Mouse (Mus musculus) gastrocnemius, postnatal 25 days (tissue): ENCODE data around the gene Smpdl3a. TPM values are rescaled to one million over a fixed set of nuclear protein-coding genes. Genes with fewer than 3 reads are reported as not detected.

Source experiments
- DNase-seq: peaks from one replicate; pipeline ENCODE4 v3.0.0; 2022
- long read RNA-seq, 2 experiments: library from polyadenylated mRNA; stranded (forward); transcript quantifications; one replicate each; pipeline ENCODE4 v2.0.0; 2021
- total RNA-seq, 2 experiments: library from RNA; stranded (reverse); gene quantifications; 1 replicate in 1 of 2; 2 replicates in 1 of 2; pipeline ENCODE4 v1.2.3; 2021

Smpdl3a gene
- 10 to 100 TPM; 37.6 to 47.7 TPM for total RNA-seq
- long read RNA-seq, experiment 1, transcript Smpdl3a-201 (8 exons, 1,961 nt): major isoform, 41 of 56 reads
- long read RNA-seq, experiment 1, partial matches to known transcripts: 6 of 56 reads
- long read RNA-seq, experiment 1, other reads (novel, unspliced or antisense): 9 of 56 reads
- long read RNA-seq, experiment 2, transcript Smpdl3a-201 (8 exons, 1,961 nt): major isoform, 64 of 83 reads
- long read RNA-seq, experiment 2, partial matches to known transcripts: 6 of 83 reads
- long read RNA-seq, experiment 2, other reads (novel, unspliced or antisense): 13 of 83 reads

DNA sequence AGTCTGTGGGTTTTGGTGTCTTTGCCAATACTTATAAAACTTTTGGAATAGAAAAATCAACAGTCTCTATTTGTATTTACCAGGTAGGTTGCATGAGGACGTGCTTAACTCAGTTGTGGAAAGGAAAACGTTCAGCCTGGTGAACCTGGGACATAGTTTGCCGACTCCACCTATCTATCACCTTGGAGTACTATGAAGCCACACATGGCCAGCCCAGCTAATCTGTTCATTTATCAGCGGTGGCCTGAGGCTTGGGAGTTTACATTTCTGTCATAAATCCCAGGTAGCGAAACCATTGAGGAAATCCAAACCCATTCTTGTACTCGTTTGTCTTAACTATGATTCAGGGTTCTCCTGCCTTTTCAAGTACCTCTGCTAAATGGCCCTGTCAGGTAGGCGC lies at the start of gene Smpdl3a:
Smpdl3a (plus strand) TSS at position 318 of the 400 bp plus-strand sequence.
- no peak for DNase-seq

DNA sequence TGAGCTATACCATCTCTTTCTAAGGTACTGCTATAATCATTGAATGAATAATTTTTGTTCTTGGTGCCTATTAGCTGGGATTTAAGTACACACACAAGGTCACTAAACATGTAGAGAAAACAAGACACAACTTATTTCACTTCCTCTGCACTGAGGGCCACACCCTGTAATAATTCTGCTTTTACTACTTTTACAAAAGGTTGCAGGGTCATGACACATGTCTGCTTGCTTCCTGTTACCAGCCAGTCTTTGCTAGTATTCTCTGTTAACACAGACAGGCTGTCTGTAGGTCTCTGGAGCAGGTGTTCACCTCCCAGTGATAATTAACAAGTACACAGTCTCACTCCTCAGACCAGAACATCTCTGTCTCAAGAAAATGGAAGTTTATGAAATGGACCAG lies 48.7 kb upstream of the Smpdl3a start:
- DNase-seq: no peak

DNA sequence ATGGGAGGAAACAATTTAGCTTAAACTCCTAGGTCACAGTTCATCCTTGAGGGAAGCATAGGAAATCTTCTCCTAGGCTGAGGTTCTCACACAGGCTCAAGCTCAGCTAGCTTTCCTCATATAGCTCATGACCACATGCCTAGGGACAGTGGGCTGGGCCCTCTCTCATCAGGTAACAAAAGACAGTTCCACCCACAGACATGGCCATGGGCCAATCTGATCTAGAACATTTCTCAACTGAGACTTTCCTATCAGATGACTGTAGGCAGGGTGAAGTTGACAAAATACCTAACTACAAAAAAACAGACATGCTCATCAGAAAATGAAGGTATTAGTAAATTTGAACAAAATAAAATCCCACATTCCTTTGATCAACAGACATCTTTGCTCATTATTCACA lies 47.0 kb upstream of the Smpdl3a start:
- DNase-seq: no peak

DNA sequence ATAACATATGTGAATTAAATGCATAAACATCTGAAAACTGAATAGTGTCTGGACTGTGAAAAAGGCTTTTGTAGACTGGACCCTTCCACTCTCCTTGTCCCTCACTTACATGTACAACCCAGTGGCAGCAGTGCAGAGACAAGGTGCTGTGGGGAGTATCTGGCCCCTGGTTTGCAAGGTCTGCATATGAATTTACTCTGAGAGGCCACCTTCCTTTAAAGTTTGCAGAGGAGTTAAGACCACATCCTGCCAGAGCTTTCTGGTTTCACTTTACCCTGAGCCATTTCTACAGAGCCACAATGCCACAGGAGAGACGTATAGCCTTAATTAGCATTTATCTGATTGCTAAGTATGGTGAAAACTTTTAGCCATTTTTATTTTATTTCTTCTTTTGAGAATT lies 40.8 kb upstream of the Smpdl3a start:
- no peak for DNase-seq

DNA sequence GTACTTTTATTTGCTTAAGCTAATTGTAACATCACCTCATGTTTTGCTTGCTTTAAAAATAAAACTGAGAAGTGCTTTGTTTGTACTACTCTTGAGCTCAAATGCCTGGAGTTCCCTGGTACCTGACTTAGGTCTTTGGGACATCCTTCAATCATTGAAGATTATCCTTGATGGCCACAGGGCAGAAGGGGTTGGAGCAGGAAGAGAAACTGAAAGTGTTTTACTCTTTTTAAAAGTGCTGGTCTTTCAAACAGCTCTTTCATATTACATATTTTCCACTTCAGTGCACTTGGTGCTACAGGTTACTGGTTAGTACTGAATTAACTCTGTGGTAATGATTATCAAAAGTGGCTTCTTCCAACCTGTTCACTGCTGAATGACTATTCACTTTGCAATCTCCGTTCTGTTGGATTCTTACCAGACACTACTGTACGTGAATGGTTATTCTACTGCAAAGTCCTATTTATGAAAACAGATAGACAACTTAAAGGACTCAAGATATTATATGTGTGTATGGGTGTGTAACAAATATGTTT lies 38.9 kb upstream of the Smpdl3a start:
- DNase-seq: no peak

DNA sequence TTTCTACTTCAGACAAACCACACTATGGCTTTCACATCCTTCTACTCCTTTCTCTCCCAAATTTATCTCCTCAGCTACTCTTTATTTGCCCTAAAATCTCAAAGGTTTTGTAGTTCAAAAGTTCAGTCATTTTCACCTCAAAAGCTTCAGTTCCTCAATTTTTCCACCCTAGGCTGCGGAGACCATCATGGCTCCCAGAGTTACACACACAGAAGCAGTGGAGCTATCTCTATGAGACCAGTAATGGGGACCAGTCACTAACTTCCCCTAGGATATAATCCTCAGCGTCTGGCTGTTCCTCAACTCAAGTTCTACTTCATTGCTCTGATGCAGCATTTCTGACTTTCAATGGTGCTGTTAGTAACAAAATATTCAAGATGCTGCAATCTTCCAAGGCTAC lies 35.1 kb upstream of the Smpdl3a start:
- DNase-seq: no peak

DNA sequence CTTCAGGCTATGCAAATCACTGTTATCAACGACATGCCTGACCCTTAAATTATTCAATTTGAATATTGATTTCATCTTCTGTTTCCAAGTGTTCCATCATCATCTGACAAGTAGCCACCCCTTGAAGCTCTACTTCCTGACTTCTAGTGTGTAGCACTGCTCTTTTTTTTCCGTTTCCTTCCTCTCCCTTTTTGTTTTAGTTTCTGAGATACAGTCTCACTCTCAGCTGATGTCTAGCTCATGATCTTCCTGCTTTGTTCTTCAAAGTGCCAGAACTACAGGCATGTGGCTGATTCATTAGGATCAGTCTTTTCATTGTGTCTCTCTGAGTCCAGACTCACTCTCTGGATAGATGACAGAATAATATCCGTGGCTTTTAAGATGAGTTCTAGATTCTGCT lies 33.4 kb upstream of the Smpdl3a start:
- no peak for DNase-seq

DNA sequence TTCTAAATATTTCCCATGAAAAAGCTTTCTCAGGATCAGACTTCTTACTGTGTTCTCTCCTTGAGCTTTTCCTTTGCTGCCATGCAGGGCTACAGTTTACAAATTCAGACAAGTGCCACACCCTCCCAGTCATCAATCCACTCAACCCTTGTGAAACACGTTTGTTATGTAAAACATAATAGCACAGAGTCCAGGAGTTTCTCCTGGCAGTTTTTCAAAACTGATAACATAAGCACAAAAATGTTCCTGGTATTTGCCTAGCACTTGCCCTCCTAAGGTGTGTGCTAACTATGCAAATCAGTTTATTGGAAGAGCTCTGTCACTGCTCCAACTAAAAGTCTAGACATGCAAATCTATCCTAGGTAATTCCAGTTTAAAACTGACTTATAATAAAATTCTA lies 31.1 kb upstream of the Smpdl3a start:
- DNase-seq: no peak

DNA sequence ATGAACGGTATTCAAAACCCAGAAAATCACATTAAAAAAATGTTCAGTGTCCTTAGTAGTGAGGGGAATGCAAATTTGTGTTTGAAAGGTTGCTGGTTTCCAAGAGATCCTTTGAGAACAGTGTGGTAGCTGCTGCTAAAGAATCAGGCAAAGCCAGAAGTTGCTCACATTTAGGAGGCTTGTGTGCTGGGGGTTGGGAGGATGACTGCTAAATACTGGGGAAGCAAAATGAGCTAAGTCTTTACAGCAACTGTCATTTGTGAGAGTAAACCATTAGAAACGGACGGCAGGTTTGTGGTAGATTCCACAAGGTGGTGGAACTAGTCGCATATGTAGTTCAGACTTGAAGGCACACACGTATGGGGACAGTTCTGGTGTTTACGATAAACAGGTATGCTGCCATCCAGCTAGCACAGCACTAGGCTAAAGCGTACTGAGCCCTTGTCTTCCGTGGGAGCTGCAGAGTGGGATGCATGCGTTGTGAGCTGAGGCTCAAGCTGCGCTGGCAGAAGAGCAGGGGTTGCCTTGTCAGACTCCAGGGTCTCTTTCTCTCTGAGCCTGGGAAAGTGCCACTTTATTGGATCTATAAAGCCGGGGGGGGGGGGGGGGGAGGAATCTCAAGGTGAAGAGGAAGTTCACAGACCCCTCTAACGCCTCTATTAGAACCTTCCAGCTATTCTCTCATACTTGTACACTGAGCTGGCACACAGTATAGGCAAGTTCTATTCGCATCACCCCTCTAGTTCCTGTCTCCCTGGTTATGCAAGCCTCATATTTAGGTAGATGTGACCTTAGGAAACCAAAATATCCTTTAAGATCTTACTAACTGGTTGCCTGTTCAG lies 10.6 kb upstream of the Smpdl3a start:
- DNase-seq: no peak

DNA sequence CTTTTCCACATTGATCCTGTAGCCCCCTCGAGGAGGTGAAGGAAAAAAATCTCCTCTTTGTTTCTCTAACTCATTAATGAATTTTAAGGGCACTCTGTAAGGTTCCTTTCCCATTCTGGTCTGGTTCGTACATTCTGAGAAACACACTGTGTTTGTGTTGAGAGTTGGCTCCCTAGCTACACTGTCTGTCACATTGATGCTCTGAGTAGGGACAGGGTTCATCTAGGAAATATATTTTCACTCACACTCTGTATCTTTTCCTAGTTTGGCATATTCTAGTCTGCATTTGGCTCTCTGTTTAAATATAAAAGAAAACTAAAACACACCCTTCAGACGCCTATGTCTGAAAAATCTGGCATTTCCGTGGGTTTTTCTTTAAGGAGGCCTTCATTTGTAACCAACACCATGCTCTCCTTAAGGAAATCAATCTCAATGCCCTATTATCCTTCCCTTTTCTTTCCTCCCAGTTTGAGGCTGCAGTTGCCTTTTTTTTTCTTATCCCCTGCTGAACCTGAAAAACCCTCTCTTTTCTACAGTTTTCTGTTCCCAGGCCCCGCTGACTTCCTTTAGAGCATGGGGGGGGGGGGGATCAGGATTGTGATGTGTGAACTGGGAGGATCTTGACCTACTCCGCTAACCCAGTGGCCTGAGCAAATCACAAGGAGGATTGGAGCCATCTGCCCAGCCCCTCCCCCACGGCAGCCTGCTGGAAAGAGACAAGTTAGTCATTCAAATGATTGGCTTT lies 9.8 kb upstream of the Smpdl3a start:
- peak; percentile 29 for DNase-seq

DNA sequence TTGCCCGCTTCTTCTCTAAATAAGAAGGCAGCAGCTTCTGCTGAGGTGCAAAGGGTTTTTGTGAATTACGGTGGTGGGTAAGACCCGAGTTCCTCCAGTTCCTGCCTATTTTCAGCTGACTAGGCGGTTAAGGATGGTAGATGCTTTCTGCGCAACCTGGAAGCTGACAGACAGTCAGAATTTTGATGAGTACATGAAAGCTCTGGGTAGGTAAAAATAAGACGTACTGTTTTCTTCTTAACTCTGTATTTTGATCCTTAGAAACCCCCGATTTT lies 9.3 kb upstream of the Smpdl3a start, which contains the start of gene Fabp7:
Fabp7 (plus strand) TSS at position 6 of the 275 bp plus-strand sequence.
- DNase-seq: no peak

DNA sequence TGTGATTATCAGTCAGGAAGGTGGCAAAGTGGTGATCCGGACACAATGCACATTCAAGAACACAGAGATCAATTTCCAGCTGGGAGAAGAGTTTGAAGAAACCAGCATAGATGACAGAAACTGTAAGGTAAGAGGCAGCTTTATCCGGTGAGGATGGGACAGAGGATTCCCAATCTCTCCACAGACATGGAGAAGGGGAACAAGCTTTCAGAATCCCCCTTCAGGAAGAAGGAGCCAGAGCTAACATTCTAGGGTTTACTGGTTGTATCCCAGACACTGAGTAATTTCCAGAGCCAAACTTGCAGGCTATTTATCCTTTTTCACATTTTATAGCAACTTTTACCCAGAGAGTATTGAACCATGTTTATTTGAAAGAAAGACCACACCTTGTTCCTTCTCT lies 8.6 kb upstream of the Smpdl3a start:
- no peak for DNase-seq

DNA sequence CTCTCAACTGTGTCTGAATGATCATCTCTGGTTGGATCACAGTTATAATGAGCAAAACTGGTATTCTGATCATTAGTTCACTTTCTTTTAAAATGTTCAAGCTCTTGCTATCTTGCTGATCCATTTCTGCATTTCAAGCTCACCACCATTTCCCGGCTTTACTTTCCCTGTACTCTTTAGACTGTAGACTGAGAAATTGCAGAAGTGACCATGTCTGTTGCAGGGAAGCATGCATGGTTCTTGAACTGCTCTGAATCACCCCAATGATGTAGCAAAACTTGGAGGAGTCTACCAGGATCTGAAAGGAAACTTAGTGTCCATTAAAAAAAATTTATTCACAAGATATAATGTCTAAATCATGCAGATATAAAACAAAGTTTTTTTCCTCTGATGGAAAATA lies 1.2 kb upstream of the Smpdl3a start:
- no peak for DNase-seq

DNA sequence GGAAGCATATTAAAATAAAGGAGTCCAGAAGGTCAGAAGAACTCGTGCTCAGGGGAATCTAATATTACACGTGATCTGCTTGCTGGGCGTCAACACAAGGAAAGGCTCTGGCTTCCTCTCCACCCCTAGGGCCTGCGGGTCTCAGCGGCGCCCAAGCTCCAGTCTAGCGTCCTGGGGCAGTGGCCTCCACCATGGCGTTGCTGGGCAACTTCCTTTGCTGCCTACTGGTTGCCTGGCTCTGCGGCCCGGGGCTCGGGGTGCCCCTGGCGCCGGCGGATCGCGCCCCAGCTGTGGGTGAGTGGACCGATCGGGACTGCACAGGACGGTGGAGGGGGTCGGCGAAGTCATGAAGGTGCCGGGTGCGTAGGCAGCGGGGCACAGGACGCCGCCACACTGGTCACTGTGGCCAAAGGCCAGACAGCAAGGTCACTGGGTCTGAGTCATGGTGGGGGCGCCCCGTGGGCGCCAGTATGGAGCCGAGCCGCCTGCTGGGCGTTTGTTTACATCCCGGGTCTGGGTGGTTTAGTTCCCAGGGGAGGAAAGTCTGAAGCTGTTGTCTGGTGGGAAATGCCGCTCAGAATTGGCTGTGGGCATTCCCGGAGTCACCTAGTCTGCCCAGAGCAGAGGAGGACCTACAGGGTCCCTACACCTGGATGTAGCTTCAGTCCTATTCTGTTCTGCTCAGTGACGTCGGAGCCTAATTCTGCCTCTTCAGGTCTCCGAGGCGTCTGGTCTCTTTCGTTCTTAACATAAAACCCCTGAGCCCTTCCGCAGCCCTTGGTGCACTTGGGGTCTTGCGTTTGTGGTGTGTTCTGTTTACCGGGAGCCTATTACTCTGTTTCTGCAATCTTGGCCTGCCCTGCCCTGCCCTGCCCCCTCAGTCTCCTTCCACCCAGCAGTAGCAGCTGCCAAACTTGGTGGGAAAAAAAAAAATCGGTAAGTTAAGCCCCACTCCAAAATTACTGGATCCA lies 641 bp downstream of the Smpdl3a start:
- peak; percentile 22 for DNase-seq

DNA sequence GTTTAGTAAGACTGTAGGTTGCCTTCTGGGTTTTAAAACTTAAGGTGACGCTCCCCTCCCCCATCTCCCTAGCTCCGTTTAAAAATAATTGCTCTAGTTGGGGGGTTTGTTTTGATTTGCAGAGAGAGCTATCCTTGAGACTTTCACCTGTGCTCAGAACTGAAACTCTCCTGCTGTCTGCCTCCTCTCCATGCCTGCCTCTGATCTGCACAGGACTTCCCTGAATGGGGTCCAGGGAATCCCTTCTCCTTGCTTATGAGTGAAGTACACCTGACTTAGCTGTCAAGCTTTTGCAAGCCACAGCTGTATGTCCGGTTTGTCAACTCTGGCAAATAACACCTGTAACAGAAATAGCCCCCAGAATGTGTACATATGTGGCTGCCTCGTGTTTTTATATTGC lies 1.4 kb downstream of the Smpdl3a start:
- DNase-seq: no peak

DNA sequence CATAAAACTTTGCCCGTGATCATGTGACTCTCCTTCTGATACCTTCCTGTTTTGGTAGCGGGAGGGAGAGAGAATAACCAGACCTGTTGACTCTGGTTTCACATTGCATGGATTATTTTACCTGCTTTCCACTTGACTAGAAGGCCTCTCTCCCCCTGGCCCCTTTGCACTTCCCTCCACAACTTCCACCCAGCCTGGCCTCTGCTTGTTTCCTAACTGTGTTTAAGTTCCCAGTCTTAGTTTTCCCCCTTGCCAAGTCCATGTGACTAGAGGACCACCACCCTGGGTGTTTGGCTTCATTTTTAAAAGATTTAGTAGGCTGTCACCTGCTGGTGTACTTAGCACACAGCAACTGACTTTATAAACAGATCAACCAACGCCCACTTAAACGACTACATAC lies 1.9 kb downstream of the Smpdl3a start:
- no peak for DNase-seq

DNA sequence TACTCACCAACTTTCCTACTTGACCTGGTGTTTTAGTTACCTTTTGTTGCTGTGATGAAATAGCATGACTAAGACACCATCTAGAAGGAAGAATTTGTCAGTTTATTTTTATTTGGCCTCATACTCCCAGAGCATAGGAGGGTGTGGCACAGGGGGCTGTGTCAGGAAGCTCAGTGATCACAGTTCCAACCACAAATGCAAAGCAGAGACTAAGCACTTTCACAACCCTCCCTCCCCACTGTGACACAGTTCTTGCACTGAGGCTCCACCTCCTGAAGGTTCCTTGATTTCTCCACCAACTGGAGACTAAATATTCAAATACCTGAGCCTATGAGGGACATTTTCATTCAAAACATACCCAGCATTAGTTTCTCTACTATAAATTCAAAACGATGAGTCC lies 5.4 kb downstream of the Smpdl3a start:
- no peak for DNase-seq

DNA sequence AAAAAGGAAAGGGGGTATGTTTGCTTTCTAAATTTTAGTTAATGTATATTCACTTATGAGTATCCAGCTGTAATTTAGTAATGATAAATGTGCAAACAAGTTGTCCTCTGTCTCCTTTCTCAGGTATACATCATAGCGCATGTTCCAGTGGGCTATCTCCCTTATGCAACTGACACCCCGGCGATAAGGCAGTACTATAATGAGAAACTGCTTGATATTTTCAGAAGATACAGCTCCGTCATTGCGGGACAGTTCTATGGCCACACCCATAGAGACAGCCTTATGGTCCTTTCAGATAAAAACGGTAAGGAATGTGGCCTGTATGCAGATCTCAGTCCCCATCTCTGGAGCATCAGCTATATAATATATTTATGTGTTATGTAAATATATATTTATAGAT lies 13.6 kb downstream of the Smpdl3a start:
- no peak for DNase-seq

DNA sequence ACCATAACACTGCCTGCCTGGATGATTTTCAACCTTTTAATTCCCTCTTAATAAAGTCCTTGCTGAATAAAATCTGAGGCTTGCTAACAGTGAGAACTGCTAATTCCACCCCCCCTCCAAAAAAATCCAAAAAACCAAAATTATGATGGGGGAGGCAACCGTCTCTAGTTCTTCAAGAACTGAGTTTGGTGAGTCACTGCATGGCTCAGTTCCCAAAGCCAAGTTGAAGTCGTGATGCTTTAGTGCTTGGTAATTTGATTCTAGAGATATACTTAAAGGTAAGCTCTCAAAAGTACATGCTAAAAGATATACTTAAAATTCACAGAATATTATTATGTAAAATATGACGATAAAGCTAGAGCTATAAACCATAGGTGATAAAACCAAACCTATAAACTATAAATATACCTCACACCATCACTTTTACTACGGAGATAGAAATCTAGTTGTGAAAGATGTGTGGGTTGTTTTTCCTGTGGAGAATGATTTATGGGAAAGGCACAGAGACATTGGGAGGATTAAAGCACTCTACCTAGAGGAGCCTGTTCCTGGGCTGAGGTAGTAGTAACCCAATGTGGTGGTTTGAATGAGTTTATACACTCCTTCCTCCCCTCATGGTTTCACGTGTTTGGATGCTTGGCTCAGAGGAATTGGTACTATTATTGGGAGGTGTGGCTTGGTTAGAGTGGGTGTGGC lies 18.2 kb downstream of the Smpdl3a start:
- no peak for DNase-seq

DNA sequence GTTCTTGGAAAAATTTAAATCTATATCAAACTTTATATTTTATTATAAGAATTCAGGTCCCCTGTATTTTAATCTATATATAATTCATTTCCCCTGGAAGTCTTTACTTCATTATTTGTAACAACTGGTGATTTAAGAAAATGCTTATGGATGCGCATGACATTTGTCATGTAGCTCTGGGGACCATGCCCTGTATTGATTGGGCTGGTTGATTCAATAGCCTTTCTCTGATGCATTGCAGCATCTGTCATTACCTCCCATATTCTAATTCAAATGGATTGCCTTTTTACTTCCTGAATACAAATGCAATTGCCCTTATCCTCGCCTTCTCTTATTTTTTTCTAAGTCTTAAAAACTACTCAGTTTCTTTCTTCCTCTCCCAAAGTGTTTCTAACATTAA lies 20.2 kb downstream of the Smpdl3a start:
- no peak for DNase-seq

DNA sequence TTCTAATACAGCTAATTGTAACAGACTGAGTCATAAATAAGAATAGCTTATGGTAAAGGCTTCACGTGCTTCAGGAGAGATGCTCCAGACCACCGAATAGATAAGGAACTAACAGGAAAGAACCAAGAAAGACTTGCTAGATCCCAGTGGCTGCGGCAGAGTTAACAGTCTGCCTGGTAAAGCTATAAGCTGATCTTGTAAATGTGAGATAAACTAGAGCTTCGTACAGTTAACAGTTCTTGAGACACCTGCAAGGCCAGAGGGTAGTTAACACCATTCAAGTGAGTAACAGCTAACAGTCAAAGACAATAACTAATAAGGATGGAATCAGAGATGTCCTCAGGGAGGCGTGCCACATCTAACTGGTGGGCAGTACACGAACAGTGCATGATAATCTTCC lies 21.7 kb downstream of the Smpdl3a start:
- no peak for DNase-seq
